Mouse (Mus musculus): ENCODE data around the gene Smco2.

GRCm38 (mm10) chr6:146820177-146820965 is 29.5 kb upstream of the Smco2 start:
- TF ChIP-seq GATA1 (IDR thresholded peaks at IDR 0.05; ENCODE audit: low read length) (no peak), TAL1 (IDR thresholded peaks at IDR 0.05; ENCODE audit: low read length) (no peak)
